In genomic region chr13:62929766-62930389, GRCm38 (mm10) we compare ENCODE assay signal across 10 mouse cellular contexts. TPM values are rescaled to one million over a fixed set of nuclear protein-coding genes. Genes with fewer than 3 reads are reported as not detected.
DNase-seq lines count a peak whose midpoint lies in the region; ATAC-seq and TF ChIP-seq lines count a peak whose summit lies in the region.
"Had no signal": no experiment of that assay in that cellular context is flagged by ENCODE, and none has a peak within 500 bp of the region (broad histone marks: within the 10 kb centered on the region; RNA-seq: fewer than 3 reads in every experiment).

No protein-coding gene starts in this region.

- no peaks in the 10 kb centered on the region for H3K4me1 ChIP-seq in liver, adult 2 months (ENCODE audit: control insufficient read depth, insufficient read depth, low read length)
- no peaks in the 10 kb centered on the region for H3K4me1 ChIP-seq in liver, embryonic 11.5 days (replicated peaks; ENCODE audit: control insufficient read depth, insufficient read depth, low read length)
- H3K4me1 ChIP-seq in lung, postnatal 0 days (ENCODE audit: insufficient read depth, low read depth, low read length), result no peaks in the 10 kb centered on the region
- H3K4me1 ChIP-seq: hindbrain, embryonic 12.5 days had no signal

- H3K27me3 ChIP-seq in liver, adult 2 months (ENCODE audit: control insufficient read depth, insufficient read depth, low read length), result no peaks in the 10 kb centered on the region
- no peaks in the 10 kb centered on the region for H3K27me3 ChIP-seq in liver, embryonic 11.5 days (replicated peaks; ENCODE audit: control insufficient read depth, insufficient read depth, low read length)
- no peaks in the 10 kb centered on the region for H3K27me3 ChIP-seq in lung, postnatal 0 days (replicated peaks; ENCODE audit: insufficient read depth, low read length)
- H3K27me3 ChIP-seq: hindbrain, embryonic 12.5 days had no signal

- no peak for ATAC-seq in liver, embryonic 11.5 days (replicated peaks; ENCODE audit: low FRiP score)
- ATAC-seq in lung, postnatal 0 days, result peak; percentile 63

- H3K27ac ChIP-seq in liver, adult 2 months (replicated peaks; ENCODE audit: insufficient read depth, low read depth, low read length), result no peak overlapping the region
- no peak overlapping the region for H3K27ac ChIP-seq in liver, embryonic 11.5 days (ENCODE audit: low read depth, low read length)
- peak overlapping the region; percentile 51 for H3K27ac ChIP-seq in lung, postnatal 0 days (ENCODE audit: low read length)
- H3K27ac ChIP-seq: hindbrain, embryonic 12.5 days; left cerebral cortex, adult 2 months had no signal

- no peak overlapping the region for H3K4me2 ChIP-seq in liver, embryonic 11.5 days
- H3K4me2 ChIP-seq in lung, postnatal 0 days (replicated peaks; ENCODE audit: low read depth, low read length), result no peak overlapping the region
- H3K4me2 ChIP-seq: hindbrain, embryonic 12.5 days had no signal

- no peak for TF ChIP-seq POLR2A in liver, adult 2 months (IDR thresholded peaks at IDR 0.05; ENCODE audit: extremely low read depth, insufficient read depth, low read length)
- TF ChIP-seq POLR2A in brain, embryonic 14.5 days (IDR thresholded peaks at IDR 0.05; ENCODE audit: borderline replicate concordance, extremely low read depth, insufficient read depth, insufficient read length, poor library complexity, severe bottlenecking), result no peak

- H3K9me3 ChIP-seq in liver, embryonic 11.5 days (ENCODE audit: control insufficient read depth, low read length), result no peaks in the 10 kb centered on the region
- H3K9me3 ChIP-seq in lung, postnatal 0 days (ENCODE audit: low read length), result no peaks in the 10 kb centered on the region
- H3K9me3 ChIP-seq: hindbrain, embryonic 12.5 days had no signal

- peak; percentile 28; the same call in 1 of the 2 replicates for TF ChIP-seq EP300 in lung, postnatal 0 days (IDR thresholded peaks at IDR 0.05)

- WGBS in liver, adult 2 months, result 52% methylated on average over 9 of the region's 9 CpGs
- WGBS in liver, embryonic 11.5 days, result 85% methylated on average over 9 of the region's 9 CpGs
- 53% methylated on average over 9 of the region's 9 CpGs for WGBS in lung, postnatal 0 days

- DNase-seq in liver, adult 2 months (ENCODE audit: extremely low read depth, low read depth, low spot score), result peak; percentile 70
- DNase-seq in liver, embryonic 11.5 days (ENCODE audit: low spot score), result no peak
- DNase-seq in adrenal gland, adult 2 months, result peak; percentile 69
- peak; percentile 35 for DNase-seq in brain, embryonic 14.5 days (ENCODE audit: low read depth)
- peak; percentile 72 for DNase-seq in lung, postnatal 0 days (ENCODE audit: low spot score)
- no peak for DNase-seq in layer of hippocampus, adult 9-11 months
- no peak for DNase-seq in yolk sac, embryonic 10.5 days (ENCODE audit: low spot score)
- DNase-seq: thymus, postnatal 36 days had no signal

- no peak overlapping the region for H3K9ac ChIP-seq in liver, adult 2 months (ENCODE audit: low read depth, low read length)
- no peak overlapping the region for H3K9ac ChIP-seq in liver, embryonic 11.5 days (ENCODE audit: low read depth, low read length)
- H3K9ac ChIP-seq in lung, postnatal 0 days (replicated peaks; ENCODE audit: low read depth), result no peak overlapping the region
- H3K9ac ChIP-seq: hindbrain, embryonic 12.5 days had no signal

- TF ChIP-seq CTCF in liver, adult 2 months (IDR thresholded peaks at IDR 0.05; ENCODE audit: low read depth, low read length), result no peak
- TF ChIP-seq CTCF in brain, embryonic 14.5 days (IDR thresholded peaks at IDR 0.05; ENCODE audit: borderline replicate concordance, extremely low read depth, insufficient read depth, insufficient read length), result no peak
- no peak for TF ChIP-seq CTCF in lung, postnatal 0 days (IDR thresholded peaks at IDR 0.05)

- no peak overlapping the region for H3K4me3 ChIP-seq in liver, adult 2 months (ENCODE audit: insufficient read depth, low read depth, low read length)
- no peak overlapping the region for H3K4me3 ChIP-seq in liver, embryonic 11.5 days (ENCODE audit: low read depth, low read length)
- H3K4me3 ChIP-seq in lung, postnatal 0 days (ENCODE audit: low read depth, low read length), result no peak overlapping the region
- H3K4me3 ChIP-seq: hindbrain, embryonic 12.5 days; left cerebral cortex, adult 2 months had no signal

- H3K36me3 ChIP-seq in liver, adult 2 months (ENCODE audit: control insufficient read depth, insufficient read depth, low read length), result no peaks in the 10 kb centered on the region
- no peaks in the 10 kb centered on the region for H3K36me3 ChIP-seq in liver, embryonic 11.5 days (ENCODE audit: control insufficient read depth, insufficient read depth, low read length)
- H3K36me3 ChIP-seq in lung, postnatal 0 days (ENCODE audit: insufficient read depth, low read length), result no peaks in the 10 kb centered on the region
- H3K36me3 ChIP-seq: hindbrain, embryonic 12.5 days had no signal

- no peaks in the 10 kb centered on the region for H3K79me2 ChIP-seq in liver, adult 2 months (ENCODE audit: control insufficient read depth, insufficient read depth, low read length)

RNA-seq across cellular contexts. Expression of gene 2010111I01Rik, which starts 34.8 kb away (rescaled TPM):
- total RNA-seq in liver, adult 2 months (2014; rRNA removed), result 78.1 and 81.3 TPM in 2 replicates
- polyA plus RNA-seq in liver, adult 2 months (2012; rRNA removed), result 30.0 and 40.8 TPM in 2 replicates
- 30.6 and 31.8 TPM in 2 replicates for polyA plus RNA-seq in liver, embryonic 11.5 days (2014; fragmentation: Nextera tagmentation; extraction: Ambion mirVana)
- 10 to 100 TPM; 62.1 to 99.2 TPM for total RNA-seq in adrenal gland, adult 2 months (2021)
- polyA plus RNA-seq in adrenal gland, adult 2 months (2012; rRNA removed), result 39.4 and 39.9 TPM in 2 replicates
- polyA plus RNA-seq in brain, embryonic 14.5 days (2012; rRNA removed), result 27.2 and 34.0 TPM in 2 replicates
- polyA plus RNA-seq in lung, postnatal 0 days (2015; fragmentation: Nextera tagmentation; extraction: Ambion mirVana), result 128 and 130 TPM in 2 replicates

RNA-seq across cellular contexts. Expression of gene Fbp1, which starts 41.8 kb away (rescaled TPM):
- total RNA-seq in liver, adult 2 months (2014; rRNA removed), result 1,448 and 1,888 TPM in 2 replicates
- 1,550 and 1,804 TPM in 2 replicates for polyA plus RNA-seq in liver, adult 2 months (2012; rRNA removed)
- not detected in 2 replicates for polyA plus RNA-seq in liver, embryonic 11.5 days (2014; fragmentation: Nextera tagmentation; extraction: Ambion mirVana)
- 1 to 10 TPM in 1 of 2 experiments, under 1 TPM in 1; 0.83 to 3.8 TPM for total RNA-seq in adrenal gland, adult 2 months (2021)
- 0.27 and 0.86 TPM in 2 replicates for polyA plus RNA-seq in adrenal gland, adult 2 months (2012; rRNA removed)
- polyA plus RNA-seq in brain, embryonic 14.5 days (2012; rRNA removed), result 0.08 TPM in 1 of 2 replicates, not detected in the other
- 1.1 and 2.4 TPM in 2 replicates for polyA plus RNA-seq in lung, postnatal 0 days (2015; fragmentation: Nextera tagmentation; extraction: Ambion mirVana)

Comparison
In these comparisons a context has a peak if more than half of its experiments do, and no peak if none do; other contexts are left out.
1. DNase-seq: peak in liver, adult 2 months (single experiment), adrenal gland, adult 2 months (single experiment), brain, embryonic 14.5 days (single experiment) and lung, postnatal 0 days (single experiment); none in liver, embryonic 11.5 days (single experiment), layer of hippocampus, adult 9-11 months (single experiment) and yolk sac, embryonic 10.5 days (single experiment).
2. RNA of gene Fbp1, which starts 41.8 kb away (polyA plus RNA-seq): 1,550 to 1,804 TPM in liver, adult 2 months; 1.1 to 2.4 TPM in lung, postnatal 0 days, 0.27 to 0.86 TPM in adrenal gland, adult 2 months, 0.08 TPM in brain, embryonic 14.5 days and not detected in liver, embryonic 11.5 days; every median in the first group is over 100 times any median in the second.